ENCODE assay signal across 8 mouse cellular contexts in genomic region chr1:191574871-191575457, GRCm38 (mm10). TPM values are rescaled to one million over a fixed set of nuclear protein-coding genes. Genes with fewer than 3 reads are reported as not detected.
A peak's percentile ranks its signal among the peaks of the same experiment; 100 is the strongest.
DNase-seq lines count a peak whose midpoint lies in the region; ATAC-seq and TF ChIP-seq lines count a peak whose summit lies in the region.

No protein-coding gene starts in this region.

- H3K4me2 ChIP-seq in hindbrain, embryonic 13.5 days: peak overlapping the region; percentile 94
- H3K4me2 ChIP-seq in midbrain, postnatal 0 days (ENCODE audit: low read depth, low read length, poor library complexity, severe bottlenecking): peak overlapping the region; percentile 97

- peak overlapping the region; percentile 97 for H3K4me3 ChIP-seq in E14TG2a.4 (replicated peaks; ENCODE audit: low read length)
- H3K4me3 ChIP-seq in hindbrain, embryonic 13.5 days: peak overlapping the region; percentile 70
- peak overlapping the region; percentile 79 for H3K4me3 ChIP-seq in midbrain, postnatal 0 days (ENCODE audit: low read depth, low read length)

- peak overlapping the region; percentile 77 for H3K9ac ChIP-seq in hindbrain, embryonic 13.5 days
- 0 out of 2 replicates have a peak overlapping the region, but pooled peaks have one; percentile 33 for H3K9ac ChIP-seq in midbrain, postnatal 0 days (replicated peaks; ENCODE audit: low read length, poor library complexity, severe bottlenecking)

- H3K9me3 ChIP-seq in E14TG2a.4 (ENCODE audit: low read length): peaks cover 9% of the 10 kb centered on the region
- no peaks in the 10 kb centered on the region for H3K9me3 ChIP-seq in hindbrain, embryonic 13.5 days
- H3K9me3 ChIP-seq in midbrain, postnatal 0 days (ENCODE audit: low read length): no peaks in the 10 kb centered on the region

- no peaks in the 10 kb centered on the region for H3K27me3 ChIP-seq in E14TG2a.4 (ENCODE audit: insufficient read depth, low read length)
- H3K27me3 ChIP-seq in hindbrain, embryonic 13.5 days: no peaks in the 10 kb centered on the region
- no peaks in the 10 kb centered on the region for H3K27me3 ChIP-seq in midbrain, postnatal 0 days (ENCODE audit: insufficient read depth, low read length)

- WGBS in hindbrain, embryonic 13.5 days: 0% methylated on average over 52 of the region's 52 CpGs
- WGBS in midbrain, postnatal 0 days: 0% methylated on average over 51 of the region's 52 CpGs

- H3K27ac ChIP-seq in hindbrain, embryonic 13.5 days: peak overlapping the region; percentile 52
- H3K27ac ChIP-seq in midbrain, postnatal 0 days (ENCODE audit: low read depth, low read length): no peak overlapping the region

- peaks cover 46% of the 10 kb centered on the region for H3K4me1 ChIP-seq in E14TG2a.4 (replicated peaks; ENCODE audit: low read depth, low read length)
- H3K4me1 ChIP-seq in hindbrain, embryonic 13.5 days (replicated peaks): peaks cover 33% of the 10 kb centered on the region
- peaks cover 11% of the 10 kb centered on the region for H3K4me1 ChIP-seq in midbrain, postnatal 0 days (ENCODE audit: insufficient read depth, low read length)

- TF ChIP-seq CTCF in E14TG2a.4 (conservative IDR thresholded peaks at IDR 0.05; ENCODE audit: low read length): no peak
- no peak for TF ChIP-seq CTCF in midbrain, postnatal 0 days (IDR thresholded peaks at IDR 0.05)

- peaks cover 62% of the 10 kb centered on the region for H3K36me3 ChIP-seq in E14TG2a.4 (ENCODE audit: insufficient read depth, low read length)
- H3K36me3 ChIP-seq in hindbrain, embryonic 13.5 days: peaks cover 4% of the 10 kb centered on the region
- no peaks in the 10 kb centered on the region for H3K36me3 ChIP-seq in midbrain, postnatal 0 days (ENCODE audit: insufficient read depth, low read length)

- DNase-seq in frontal cortex, postnatal 10 days (ENCODE audit: low spot score in 2 of 2): peak; percentile 44 to 66
- peak; percentile 64 for DNase-seq in embryo, embryonic 11.5 days (ENCODE audit: low read depth, low spot score)
- peak; percentile 73 for DNase-seq in liver
- DNase-seq in midbrain, postnatal 0 days (ENCODE audit: low spot score): peak; percentile 68
- no peak for DNase-seq in ovary, postnatal 36 days (ENCODE audit: low spot score)

- no peak for ATAC-seq in frontal cortex, adult (ENCODE audit: low TSS enrichment)
- ATAC-seq in hindbrain, embryonic 13.5 days (ENCODE audit: low FRiP score): peak; percentile 18; the same call in 1 of the 2 replicates
- ATAC-seq in midbrain, postnatal 0 days (ENCODE audit: low FRiP score): peak; percentile 11; the same call in 1 of the 2 replicates

RNA-seq across cellular contexts. Expression of gene Dtl, which starts 0.4 kb away (rescaled TPM):
- polyA plus RNA-seq in hindbrain, embryonic 13.5 days (2015; fragmentation: Nextera tagmentation; extraction: Ambion mirVana): 11.4 TPM in 2 replicates
- total RNA-seq in midbrain, postnatal 0 days (2014; rRNA removed): 2.5 and 3.1 TPM in 2 replicates
- 1.7 and 2.0 TPM in 2 replicates for polyA plus RNA-seq in midbrain, postnatal 0 days (2015; fragmentation: Nextera tagmentation; extraction: Ambion mirVana)

RNA-seq across cellular contexts. Expression of gene Ints7, which starts 0.5 kb away (rescaled TPM):
- 44.0 and 48.2 TPM in 2 replicates for polyA plus RNA-seq in hindbrain, embryonic 13.5 days (2015; fragmentation: Nextera tagmentation; extraction: Ambion mirVana)
- total RNA-seq in midbrain, postnatal 0 days (2014; rRNA removed): 33.1 and 40.4 TPM in 2 replicates
- polyA plus RNA-seq in midbrain, postnatal 0 days (2015; fragmentation: Nextera tagmentation; extraction: Ambion mirVana): 24.6 and 27.0 TPM in 2 replicates
